Mouse (Mus musculus): ENCODE results near the gene Ppp1ca. TPM values are rescaled to one million over a fixed set of nuclear protein-coding genes. Genes with fewer than 3 reads are reported as not detected.

The Ppp1ca gene
- polyA plus RNA-seq, 1 experiment, result 204 TPM

GRCm38 (mm10) chr19:4194776-4195650, 3.1 kb downstream of the Ppp1ca start:
- no peak overlapping the region for H3K27ac ChIP-seq (ENCODE audit: control insufficient read depth, insufficient read depth, low read depth, low read length, poor library complexity)
- H3K4me1 ChIP-seq (ENCODE audit: control insufficient read depth, insufficient read depth, low read length), result no peaks in the 10 kb centered on the region; the same call in 1 of the 2 replicates
- no peak overlapping the region for H3K4me3 ChIP-seq (replicated peaks; ENCODE audit: control insufficient read depth, low read depth, low read length)
- no peak for TF ChIP-seq CTCF (IDR thresholded peaks at IDR 0.05; ENCODE audit: control insufficient read depth, insufficient read depth, low read length)
- no peak for TF ChIP-seq POLR2A (IDR thresholded peaks at IDR 0.05; ENCODE audit: borderline replicate concordance, control insufficient read depth, low read depth, low read length)
- WGBS, result 87% methylated on average over 12 of the region's 12 CpGs

GRCm38 (mm10) chr19:4196048-4196447, 4.2 kb downstream of the Ppp1ca start:
- H3K4me1 ChIP-seq (ENCODE audit: control insufficient read depth, insufficient read depth, low read length), result peaks cover 5% of the 10 kb centered on the region
- no peak overlapping the region for H3K27ac ChIP-seq (ENCODE audit: control insufficient read depth, insufficient read depth, low read depth, low read length, poor library complexity)
- WGBS, result 48% methylated on average over 2 of the region's 2 CpGs
- H3K4me3 ChIP-seq (replicated peaks; ENCODE audit: control insufficient read depth, low read depth, low read length), result no peak overlapping the region
- TF ChIP-seq CTCF (IDR thresholded peaks at IDR 0.05; ENCODE audit: control insufficient read depth, insufficient read depth, low read length) (no peak), POLR2A (IDR thresholded peaks at IDR 0.05; ENCODE audit: borderline replicate concordance, control insufficient read depth, low read depth, low read length) (no peak)

- no peak for TF ChIP-seq POLR2A (IDR thresholded peaks at IDR 0.05; ENCODE audit: borderline replicate concordance, control insufficient read depth, low read depth, low read length)
- no peak for TF ChIP-seq CTCF (IDR thresholded peaks at IDR 0.05; ENCODE audit: control insufficient read depth, insufficient read depth, low read length)
- peaks cover 5% of the 10 kb centered on the region for H3K4me1 ChIP-seq (ENCODE audit: control insufficient read depth, insufficient read depth, low read length)
- WGBS, result 22% methylated on average over 5 of the region's 5 CpGs
- H3K27ac ChIP-seq (ENCODE audit: control insufficient read depth, insufficient read depth, low read depth, low read length, poor library complexity), result no peak overlapping the region
- no peak overlapping the region for H3K4me3 ChIP-seq (replicated peaks; ENCODE audit: control insufficient read depth, low read depth, low read length)
These were observed 4.7 kb downstream of the Ppp1ca start for GRCm38 (mm10) chr19:4196548-4196947.

- 71% methylated on average over 3 of the region's 3 CpGs for WGBS
- H3K27ac ChIP-seq (ENCODE audit: control insufficient read depth, insufficient read depth, low read depth, low read length, poor library complexity), result no peak overlapping the region
- no peak overlapping the region for H3K4me3 ChIP-seq (replicated peaks; ENCODE audit: control insufficient read depth, low read depth, low read length)
- TF ChIP-seq CTCF (IDR thresholded peaks at IDR 0.05; ENCODE audit: control insufficient read depth, insufficient read depth, low read length) (no peak), POLR2A (IDR thresholded peaks at IDR 0.05; ENCODE audit: borderline replicate concordance, control insufficient read depth, low read depth, low read length) (no peak)
- H3K4me1 ChIP-seq (ENCODE audit: control insufficient read depth, insufficient read depth, low read length), result peaks cover 6% of the 10 kb centered on the region
These were observed 5.3 kb downstream of the Ppp1ca start for GRCm38 (mm10) chr19:4197180-4197579.

- H3K4me3 ChIP-seq (replicated peaks; ENCODE audit: control insufficient read depth, low read depth, low read length), result peak within 1 kb of the TSS; percentile 89
- H3K4me1 ChIP-seq (ENCODE audit: control insufficient read depth, insufficient read depth, low read length), result peaks cover 8% of the 10 kb centered on the region
- TF ChIP-seq CTCF (IDR thresholded peaks at IDR 0.05; ENCODE audit: control insufficient read depth, insufficient read depth, low read length), result no peak; the same call in 1 of the 2 replicates
- TF ChIP-seq POLR2A (IDR thresholded peaks at IDR 0.05; ENCODE audit: borderline replicate concordance, control insufficient read depth, low read depth, low read length), result peak; percentile 79
- H3K27ac ChIP-seq (ENCODE audit: control insufficient read depth, insufficient read depth, low read depth, low read length, poor library complexity), result peak within 1 kb of the TSS; percentile 32
- WGBS, result under 1% methylated on average over 34 of the region's 34 CpGs
These were observed 9.5 kb downstream of the Ppp1ca start, which contains the start of gene Rad9a for GRCm38 (mm10) chr19:4201291-4201909. Gene Rad9a, minus strand, starts transcription at chr19:4201662.

- Histone ChIP-seq H3K4me3 (replicated peaks; ENCODE audit: control insufficient read depth, low read depth, low read length) (no peak overlapping the region), H3K4me1 (ENCODE audit: control insufficient read depth, insufficient read depth, low read length) (peaks cover 8% of the 10 kb centered on the region), H3K27ac (ENCODE audit: control insufficient read depth, insufficient read depth, low read depth, low read length, poor library complexity) (no peak overlapping the region)
- WGBS, result 62% methylated on average over 7 of the region's 7 CpGs
- TF ChIP-seq POLR2A (IDR thresholded peaks at IDR 0.05; ENCODE audit: borderline replicate concordance, control insufficient read depth, low read depth, low read length), result no peak
- no peak for TF ChIP-seq CTCF (IDR thresholded peaks at IDR 0.05; ENCODE audit: control insufficient read depth, insufficient read depth, low read length)
These were observed 10.3 kb downstream of the Ppp1ca start for GRCm38 (mm10) chr19:4202149-4202548.

GRCm38 (mm10) chr19:4203148-4203547, 11.3 kb downstream of the Ppp1ca start:
- Histone ChIP-seq H3K4me3 (replicated peaks; ENCODE audit: control insufficient read depth, low read depth, low read length) (no peak overlapping the region), H3K4me1 (ENCODE audit: control insufficient read depth, insufficient read depth, low read length) (peaks cover 8% of the 10 kb centered on the region), H3K27ac (ENCODE audit: control insufficient read depth, insufficient read depth, low read depth, low read length, poor library complexity) (peak overlapping the region; percentile 67; the same call in 1 of the 2 replicates)
- WGBS, result 24% methylated on average over 3 of the region's 3 CpGs
- TF ChIP-seq POLR2A (IDR thresholded peaks at IDR 0.05; ENCODE audit: borderline replicate concordance, control insufficient read depth, low read depth, low read length) (no peak), CTCF (IDR thresholded peaks at IDR 0.05; ENCODE audit: control insufficient read depth, insufficient read depth, low read length) (peak; percentile 15; the same call in 1 of the 2 replicates)
